Mouse (Mus musculus) adrenal gland, postnatal 0 days (tissue): Measurements from ENCODE around the gene Dennd1a. TPM values are rescaled to one million over a fixed set of nuclear protein-coding genes. Genes with fewer than 3 reads are reported as not detected.

Source experiments
- microRNA-seq: library from miRNA; unstranded; fragments of <30 nt; microRNA quantifications from one replicate; pipeline ENCODE4, GENCODE M21; 2016; ENCODE audit warnings: borderline replicate concordance; ENCODE audit not compliant: insufficient number of aligned reads
- polyA plus RNA-seq: library from polyadenylated mRNA; unstranded; fragments of >200 nt; fragmentation: Nextera tagmentation; extraction: Ambion mirVana; gene quantifications from 2 replicates; pipeline ENCODE4 v1.2.1, GENCODE M21; 2015

Dennd1a gene
- 9.1 and 10.0 TPM in 2 replicates for polyA plus RNA-seq

GRCm38 (mm10) chr2:38286733-38287551 lies at the start of gene Dennd1a:
Gene Dennd1a (minus strand): TSS chr2:38287390.

GRCm38 (mm10) chr2:37776016-37776415 lies 511.2 kb downstream of the Dennd1a start, which contains the start of gene Crb2:
Gene Crb2 (plus strand): TSS chr2:37776249.

Small RNA genes within 50 kb of the gene (microRNA-seq; reads per million reads assigned to microRNA genes)
- not detected for gene Gm44455

Other genes with a start within 250 kb of the Dennd1a start
- 0.07 and 0.33 TPM in 2 replicates for gene Lhx2, start 51.9 kb upstream of the Dennd1a start, polyA plus RNA-seq
- 25.4 and 40.4 TPM in 2 replicates for gene Nek6, start 224.3 kb upstream of the Dennd1a start, polyA plus RNA-seq